Mouse (Mus musculus) spleen, adult 2 months (tissue): Measurements from ENCODE around the gene Lama5.

Experiments
- CTCF ChIP-seq: fragments of 200-500 bp; IDR thresholded peaks from 2 replicates; pipeline ENCODE4 v1.5.1; 2011; ENCODE audit warnings: mild to moderate bottlenecking, inconsistent platforms; ENCODE audit not compliant: insufficient read depth, insufficient read length, insufficient replicate concordance; ENCODE audit errors: extremely low read depth
- POLR2A ChIP-seq: fragments of 200-500 bp; IDR thresholded peaks from 2 replicates; pipeline ENCODE4 v1.6.1; 2011; ENCODE audit warnings: low read depth, low read length, inconsistent platforms

GRCm38 (mm10) chr2:180217587-180217986 is 8.1 kb downstream of the Lama5 start:
- TF ChIP-seq CTCF (no peak), POLR2A (no peak)
